Mouse (Mus musculus): ENCODE data around the gene 4632433K11Rik.

DNA sequence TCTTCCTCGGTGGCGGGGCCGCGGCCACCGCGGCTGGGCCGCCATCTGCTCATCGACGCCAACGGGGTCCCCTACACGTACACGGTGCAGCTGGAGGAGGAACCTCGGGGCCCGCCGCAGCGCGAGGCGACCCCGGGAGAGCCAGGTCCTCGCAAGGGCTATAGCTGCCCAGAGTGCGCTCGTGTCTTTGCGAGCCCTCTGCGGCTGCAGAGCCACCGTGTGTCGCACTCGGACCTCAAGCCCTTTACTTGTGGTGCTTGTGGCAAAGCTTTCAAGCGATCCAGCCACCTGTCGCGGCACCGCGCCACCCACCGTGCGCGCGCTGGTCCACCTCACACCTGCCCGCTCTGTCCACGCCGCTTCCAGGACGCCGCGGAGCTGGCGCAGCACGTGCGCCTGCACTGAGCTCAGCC, 19.0 kb downstream of the 4632433K11Rik start:
- TF ChIP-seq HCFC1 (IDR thresholded peaks at IDR 0.05; ENCODE audit: borderline replicate concordance, insufficient read depth, low read length) (no peak), ZC3H11A (IDR thresholded peaks at IDR 0.05; ENCODE audit: borderline replicate concordance, low read depth, low read length) (no peak), CHD2 (IDR thresholded peaks at IDR 0.05; ENCODE audit: low read depth, low read length) (no peak)

Measured in ES-E14 (cell line).